Mouse (Mus musculus) ES-Bruce4 (cell line): Measurements from ENCODE around the gene Nkiras2. TPM values are rescaled to one million over a fixed set of nuclear protein-coding genes. Genes with fewer than 3 reads are reported as not detected.

Source experiments
- H3K27ac ChIP-seq: 2 replicates; pipeline ENCODE4 v1.5.1; 2012; ENCODE audit warnings: low read length, inconsistent platforms; ENCODE audit not compliant: insufficient read depth
- H3K27me3 ChIP-seq: 2 replicates; pipeline ENCODE4 v1.6.1; 2012; ENCODE audit warnings: mild to moderate bottlenecking, low read length, inconsistent platforms; ENCODE audit not compliant: control insufficient read depth, poor library complexity, insufficient read depth, severe bottlenecking
- H3K36me3 ChIP-seq: 2 replicates; pipeline ENCODE4 v1.6.1; 2012; ENCODE audit warnings: inconsistent platforms, mild to moderate bottlenecking, low read length, moderate library complexity; ENCODE audit not compliant: control insufficient read depth, poor library complexity, insufficient read depth, severe bottlenecking
- H3K4me1 ChIP-seq: one replicate; pipeline ENCODE4 v1.8.1; 2011; ENCODE audit warnings: low read length; ENCODE audit not compliant: control insufficient read depth, insufficient read depth
- H3K4me3 ChIP-seq: 2 replicates; pipeline ENCODE4 v1.5.1; 2011; ENCODE audit warnings: low read depth, mild to moderate bottlenecking, low read length
- H3K9ac ChIP-seq: 2 replicates; pipeline ENCODE4 v1.6.1; 2012; ENCODE audit warnings: low read depth, mild to moderate bottlenecking, inconsistent platforms; ENCODE audit not compliant: poor library complexity, severe bottlenecking
- H3K9me3 ChIP-seq: replicated peaks from 2 replicates; pipeline ENCODE4 v1.6.1; 2012; ENCODE audit warnings: mild to moderate bottlenecking, low read length, inconsistent platforms; ENCODE audit not compliant: control insufficient read depth, poor library complexity, insufficient read depth, severe bottlenecking
- CTCF ChIP-seq: IDR thresholded peaks from one replicate; pipeline ENCODE4 v1.8.1; 2011; ENCODE audit warnings: low read depth, low read length
- EP300 ChIP-seq: IDR thresholded peaks from 2 replicates; pipeline ENCODE4 v1.6.1; 2011; ENCODE audit warnings: low read depth, low read length; ENCODE audit not compliant: insufficient read depth
- POLR2A ChIP-seq: IDR thresholded peaks from one replicate; pipeline ENCODE4 v1.8.1; 2011; ENCODE audit warnings: low read length; ENCODE audit not compliant: insufficient read depth
- polyA plus RNA-seq: library from polyadenylated mRNA; stranded (reverse); fragments of >200 nt; gene quantifications from 2 replicates; pipeline ENCODE4 v1.2.4, GENCODE M21; 2011; ENCODE audit warnings: low read depth; ENCODE audit not compliant: missing spikeins, insufficient read depth, insufficient read length

The Nkiras2 gene
- polyA plus RNA-seq, 1 experiment = 29.1 TPM

- H3K4me1 ChIP-seq = peaks cover 3% of the 10 kb centered on the region
- no peaks in the 10 kb centered on the region for H3K27me3 ChIP-seq
- peaks cover 11% of the 10 kb centered on the region for H3K9me3 ChIP-seq
- no peak overlapping the region for H3K9ac ChIP-seq
- no peaks in the 10 kb centered on the region for H3K36me3 ChIP-seq
- TF ChIP-seq POLR2A = no peak
- TF ChIP-seq EP300 = no peak
- TF ChIP-seq CTCF = no peak
- H3K27ac ChIP-seq = no peak overlapping the region
- H3K4me3 ChIP-seq = no peak overlapping the region
These were observed 40.8 kb downstream of the Nkiras2 start for GRCm38 (mm10) chr11:100659806-100660205.

DNA sequence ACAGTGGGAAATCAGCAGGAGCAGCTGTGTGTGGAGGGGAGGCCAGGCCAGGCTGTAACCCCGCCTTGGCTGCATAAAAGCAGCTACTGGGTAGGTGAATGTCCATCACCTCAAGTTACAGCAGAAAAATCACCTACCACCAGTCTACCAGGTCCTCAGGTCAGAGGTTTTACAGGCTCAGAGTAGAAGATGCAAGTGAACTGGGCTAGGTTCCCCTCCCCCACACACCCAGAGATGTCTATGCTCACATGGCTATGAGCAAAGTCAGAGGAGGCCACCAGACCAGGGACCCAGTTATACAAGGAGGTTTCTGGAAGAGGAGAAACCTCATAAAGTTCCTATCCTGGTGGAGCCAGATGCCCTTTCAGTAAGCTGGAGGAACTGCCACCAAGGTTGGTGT, 52.0 kb downstream of the Nkiras2 start:
- Histone ChIP-seq H3K4me3 (no peak overlapping the region), H3K9ac (no peak overlapping the region), H3K36me3 (no peaks in the 10 kb centered on the region), H3K27ac (no peak overlapping the region), H3K4me1 (no peaks in the 10 kb centered on the region), H3K27me3 (no peaks in the 10 kb centered on the region), H3K9me3 (peaks cover 12% of the 10 kb centered on the region)
- TF ChIP-seq CTCF (no peak), POLR2A (no peak), EP300 (no peak)

DNA sequence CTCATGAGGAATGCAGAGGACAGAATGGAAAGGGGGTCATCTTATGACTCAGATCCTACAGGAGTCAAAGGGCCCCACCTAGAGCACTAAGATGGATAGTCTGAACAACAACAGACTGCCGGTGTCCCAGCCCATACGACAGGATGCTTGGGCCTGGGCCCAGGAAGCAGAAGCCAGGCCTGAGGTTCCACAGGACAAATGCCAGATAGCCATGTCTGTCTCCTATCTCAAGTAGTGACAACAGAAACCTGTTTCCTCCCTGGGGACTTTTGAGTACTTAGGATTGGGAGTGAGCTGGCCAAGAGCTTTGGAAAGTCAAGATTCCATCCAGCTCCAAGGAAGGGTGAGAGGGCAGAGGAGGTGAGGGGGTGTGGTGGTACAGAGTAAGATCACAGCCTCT, 52.9 kb downstream of the Nkiras2 start:
- H3K9me3 ChIP-seq = peaks cover 12% of the 10 kb centered on the region
- H3K27ac ChIP-seq = no peak overlapping the region
- H3K27me3 ChIP-seq = no peaks in the 10 kb centered on the region
- H3K9ac ChIP-seq = no peak overlapping the region
- H3K36me3 ChIP-seq = no peaks in the 10 kb centered on the region
- no peak for TF ChIP-seq POLR2A
- no peak for TF ChIP-seq CTCF
- TF ChIP-seq EP300 = no peak
- H3K4me1 ChIP-seq = no peaks in the 10 kb centered on the region
- H3K4me3 ChIP-seq = no peak overlapping the region

DNA sequence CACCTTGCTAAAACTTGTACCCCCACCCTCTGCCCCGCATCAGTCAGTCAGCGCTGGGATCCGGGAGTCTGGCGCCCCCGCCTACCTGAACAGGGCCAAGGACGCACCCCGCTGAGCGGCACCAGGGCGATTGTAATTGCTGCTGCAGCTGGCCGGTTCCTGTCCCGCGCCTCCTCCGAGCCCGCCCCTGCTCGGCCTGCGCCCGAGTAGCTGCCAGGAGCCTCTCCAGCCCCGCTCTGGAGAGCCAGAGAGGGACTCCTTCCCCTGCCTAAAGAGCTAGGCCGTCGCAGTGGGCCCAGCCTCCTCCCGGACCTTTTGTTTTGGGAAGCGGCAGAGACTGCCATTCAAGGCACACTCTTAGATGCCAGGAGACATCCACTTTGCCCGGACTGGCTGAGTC, 54.1 kb downstream of the Nkiras2 start:
- TF ChIP-seq EP300 = no peak
- no peak for TF ChIP-seq CTCF
- TF ChIP-seq POLR2A = no peak
- no peak overlapping the region for H3K27ac ChIP-seq
- no peaks in the 10 kb centered on the region for H3K4me1 ChIP-seq
- no peaks in the 10 kb centered on the region for H3K36me3 ChIP-seq
- peak overlapping the region; percentile 30 for H3K4me3 ChIP-seq
- no peaks in the 10 kb centered on the region for H3K27me3 ChIP-seq
- peak overlapping the region; percentile 29 for H3K9ac ChIP-seq
- H3K9me3 ChIP-seq = peaks cover 12% of the 10 kb centered on the region

Other genes with a start within 250 kb of the Nkiras2 start
- 166 and 171 TPM in 2 replicates for gene Jup, start 221.5 kb upstream of the Nkiras2 start, polyA plus RNA-seq
- gene P3h4, start 204.4 kb upstream of the Nkiras2 start, polyA plus RNA-seq = 13.3 and 16.8 TPM in 2 replicates
- 22.5 and 24.3 TPM in 2 replicates for gene Fkbp10, start 203.5 kb upstream of the Nkiras2 start, polyA plus RNA-seq
- 37.3 and 44.6 TPM in 2 replicates for gene Nt5c3b, start 177.4 kb upstream of the Nkiras2 start, polyA plus RNA-seq
- 0.84 and 0.90 TPM in 2 replicates for gene Klhl10, start 177.3 kb upstream of the Nkiras2 start, polyA plus RNA-seq
- 18.4 and 19.6 TPM in 2 replicates for gene Klhl11, start 146.5 kb upstream of the Nkiras2 start, polyA plus RNA-seq
- gene Acly, start 91.2 kb upstream of the Nkiras2 start, polyA plus RNA-seq = 225 and 232 TPM in 2 replicates
- gene Ttc25, start 73.6 kb upstream of the Nkiras2 start, polyA plus RNA-seq = 2.5 and 3.4 TPM in 2 replicates
- 6.9 and 7.5 TPM in 2 replicates for gene Cnp, start 44.3 kb upstream of the Nkiras2 start, polyA plus RNA-seq
- gene Dnajc7, start 924 bp downstream of the Nkiras2 start, polyA plus RNA-seq = 369 and 376 TPM in 2 replicates
- 1.0 and 1.9 TPM in 2 replicates for gene Zfp385c, start 73.2 kb downstream of the Nkiras2 start, polyA plus RNA-seq
- gene Dhx58, start 85.0 kb downstream of the Nkiras2 start, polyA plus RNA-seq = 1.5 and 1.8 TPM in 2 replicates
- 61.3 and 63.1 TPM in 2 replicates for gene Kat2a, start 93.2 kb downstream of the Nkiras2 start, polyA plus RNA-seq
- gene Hspb9, start 94.6 kb downstream of the Nkiras2 start, polyA plus RNA-seq = not detected in 2 replicates
- gene Rab5c, start 119.0 kb downstream of the Nkiras2 start, polyA plus RNA-seq = 95.2 and 95.3 TPM in 2 replicates
- gene Kcnh4, start 140.7 kb downstream of the Nkiras2 start, polyA plus RNA-seq = 0.17 and 0.21 TPM in 2 replicates
- not detected in 2 replicates for gene Hcrt, start 143.7 kb downstream of the Nkiras2 start, polyA plus RNA-seq
- gene Ghdc, start 151.7 kb downstream of the Nkiras2 start, polyA plus RNA-seq = 5.4 and 5.8 TPM in 2 replicates
- gene Stat5b, start 231.5 kb downstream of the Nkiras2 start, polyA plus RNA-seq = 7.3 and 7.6 TPM in 2 replicates
- 3.6 and 4.4 TPM in 2 replicates for gene Stat5a, start 240.1 kb downstream of the Nkiras2 start, polyA plus RNA-seq